Mouse (Mus musculus): ENCODE results near the gene 1110008P14Rik. TPM values are rescaled to one million over a fixed set of nuclear protein-coding genes. Genes with fewer than 3 reads are reported as not detected.

Gene 1110008P14Rik
- polyA plus RNA-seq, 1 experiment from 2014 or later: 86.4 TPM

DNA sequence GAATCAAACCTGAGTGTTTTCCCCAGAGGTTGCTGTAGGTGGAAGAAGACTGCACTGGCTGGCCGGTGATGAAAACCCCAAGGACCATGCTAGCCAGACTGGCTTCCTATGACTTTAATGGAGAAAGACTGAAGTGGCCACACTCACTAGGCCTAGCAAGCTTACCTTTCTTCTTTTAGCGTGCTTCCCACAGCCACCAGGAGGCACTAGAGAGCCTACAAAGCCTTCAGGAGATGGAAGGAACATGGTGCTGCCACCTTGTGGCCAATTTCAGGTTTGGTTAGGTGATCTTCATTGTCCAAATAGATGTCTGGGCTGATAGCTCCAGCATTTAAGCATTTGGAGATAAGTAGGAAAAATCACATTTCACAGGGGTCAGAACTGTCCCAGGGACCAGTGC, 22.9 kb upstream of the 1110008P14Rik start:
- Histone ChIP-seq H3K27me3 (replicated peaks) (no peaks in the 10 kb centered on the region), H3K4me2 (replicated peaks) (no peak overlapping the region), H3K4me1 (no peaks in the 10 kb centered on the region), H3K4me3 (no peak overlapping the region), H3K9ac (no peak overlapping the region), H3K9me3 (no peaks in the 10 kb centered on the region), H3K36me3 (peaks cover 31% of the 10 kb centered on the region), H3K27ac (no peak overlapping the region)
- WGBS: 16% methylated on average over 2 of the region's 2 CpGs
- peak; percentile 33; the same call in 1 of the 2 replicates for ATAC-seq (ENCODE audit: low FRiP score, low read depth)

DNA sequence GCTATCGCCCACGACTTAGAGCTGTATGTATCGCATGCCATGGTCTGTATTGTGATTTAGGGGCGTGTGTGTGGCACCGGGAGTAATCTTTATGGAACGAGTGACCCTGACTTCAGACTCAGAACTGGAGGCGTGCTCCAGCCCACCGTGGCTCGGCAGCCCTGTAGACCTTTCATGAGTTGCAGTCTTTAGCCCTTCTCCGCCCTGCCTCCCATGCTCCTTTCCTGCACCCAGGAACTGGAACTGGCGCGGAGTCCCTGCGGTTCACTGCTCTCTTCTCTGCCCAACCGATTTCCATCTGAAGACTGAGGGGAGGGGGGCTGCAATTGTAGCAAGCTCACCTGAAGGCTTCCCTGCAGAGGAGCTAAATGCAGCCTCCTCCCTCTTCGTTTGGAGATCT, 15.0 kb upstream of the 1110008P14Rik start:
- WGBS: under 1% methylated on average over 15 of the region's 15 CpGs
- Histone ChIP-seq H3K4me1 (peaks cover 10% of the 10 kb centered on the region), H3K27ac (no peak overlapping the region), H3K9ac (peak overlapping the region; percentile 91), H3K9me3 (no peaks in the 10 kb centered on the region), H3K4me3 (peak overlapping the region; percentile 93), H3K36me3 (peaks cover 19% of the 10 kb centered on the region), H3K4me2 (replicated peaks) (peak overlapping the region; percentile 95), H3K27me3 (replicated peaks) (no peaks in the 10 kb centered on the region)
- no peak for ATAC-seq (ENCODE audit: low FRiP score, low read depth)

DNA sequence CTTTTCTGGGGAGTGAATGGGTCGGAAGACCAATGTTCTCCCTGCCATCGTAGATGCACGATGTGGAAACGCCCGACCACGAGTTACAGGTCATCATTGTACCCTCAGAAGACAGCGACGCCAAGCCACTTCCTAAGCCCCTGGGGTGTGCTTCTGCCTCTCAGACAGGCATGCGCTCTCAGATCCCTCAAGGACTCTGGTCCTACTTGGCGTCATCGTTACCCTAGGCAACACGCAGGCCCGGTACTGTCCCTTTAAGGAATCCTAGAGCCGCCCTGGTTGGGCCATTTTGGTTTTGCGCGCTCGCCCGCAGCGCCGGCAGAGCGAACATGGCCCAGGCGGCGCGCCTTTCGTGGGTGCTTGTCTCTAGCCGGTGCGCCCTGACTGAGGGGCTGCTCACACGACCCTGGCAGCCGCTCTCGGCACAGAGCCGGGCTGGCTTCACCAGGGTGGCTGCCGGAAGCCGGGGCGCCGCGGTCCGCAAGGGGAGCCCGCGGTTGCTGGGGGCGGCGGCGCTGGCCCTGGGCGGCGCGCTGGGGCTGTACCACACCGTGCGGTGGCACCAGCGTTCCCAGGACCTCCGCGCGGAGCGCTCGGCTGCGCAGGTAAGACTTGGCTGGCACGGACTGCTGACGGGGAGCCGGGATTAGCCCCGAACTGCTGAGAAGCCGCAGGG, 14.3 kb upstream of the 1110008P14Rik start:
- H3K4me1 ChIP-seq: peaks cover 10% of the 10 kb centered on the region
- peaks cover 13% of the 10 kb centered on the region for H3K36me3 ChIP-seq
- no peaks in the 10 kb centered on the region for H3K27me3 ChIP-seq (replicated peaks)
- ATAC-seq (ENCODE audit: low FRiP score, low read depth): peak; percentile 97
- under 1% methylated on average over 59 of the region's 59 CpGs for WGBS
- peak overlapping the region; percentile 95 for H3K4me2 ChIP-seq (replicated peaks)
- H3K9ac ChIP-seq: peak overlapping the region; percentile 91
- H3K27ac ChIP-seq: peak overlapping the region; percentile 57
- H3K4me3 ChIP-seq: peak overlapping the region; percentile 93
- no peaks in the 10 kb centered on the region for H3K9me3 ChIP-seq

DNA sequence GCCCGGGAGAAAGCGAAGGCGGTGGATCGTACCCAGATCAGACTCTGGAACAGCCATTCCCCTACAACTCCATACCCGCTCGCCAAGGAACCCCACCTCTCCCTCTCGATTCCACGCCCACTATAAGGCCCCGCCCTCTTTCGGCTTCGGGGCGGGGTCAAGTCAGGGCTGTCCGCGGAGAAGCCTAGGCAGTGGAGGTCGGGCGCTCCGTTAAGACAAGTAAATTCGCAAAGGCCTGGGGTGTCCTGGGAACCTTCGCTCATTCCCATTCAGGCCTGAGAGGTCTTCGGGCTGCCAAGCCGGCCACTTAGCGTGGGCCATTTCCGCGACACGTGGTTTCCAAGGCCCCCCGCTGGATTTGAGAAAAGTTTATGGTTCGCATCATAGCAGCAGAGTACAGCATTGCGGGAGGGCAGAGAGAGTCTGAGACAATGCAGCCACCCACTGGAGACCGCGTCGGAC, 13.8 kb upstream of the 1110008P14Rik start, which contains the start of gene Ptges2:
Gene Ptges2, plus strand, starts transcription at position 413 of the 462 bp plus-strand sequence.
- peak within 1 kb of the TSS; percentile 93 for H3K4me3 ChIP-seq
- ATAC-seq (ENCODE audit: low FRiP score, low read depth): peak; percentile 92
- H3K4me2 ChIP-seq (replicated peaks): peak within 1 kb of the TSS; percentile 95
- peak within 1 kb of the TSS; percentile 91 for H3K9ac ChIP-seq
- peaks cover 10% of the 10 kb centered on the region for H3K4me1 ChIP-seq
- H3K9me3 ChIP-seq: no peaks in the 10 kb centered on the region
- H3K27ac ChIP-seq: peak within 1 kb of the TSS; percentile 57
- no peaks in the 10 kb centered on the region for H3K27me3 ChIP-seq (replicated peaks)
- under 1% methylated on average over 31 of the region's 31 CpGs for WGBS
- H3K36me3 ChIP-seq: peaks cover 7% of the 10 kb centered on the region

DNA sequence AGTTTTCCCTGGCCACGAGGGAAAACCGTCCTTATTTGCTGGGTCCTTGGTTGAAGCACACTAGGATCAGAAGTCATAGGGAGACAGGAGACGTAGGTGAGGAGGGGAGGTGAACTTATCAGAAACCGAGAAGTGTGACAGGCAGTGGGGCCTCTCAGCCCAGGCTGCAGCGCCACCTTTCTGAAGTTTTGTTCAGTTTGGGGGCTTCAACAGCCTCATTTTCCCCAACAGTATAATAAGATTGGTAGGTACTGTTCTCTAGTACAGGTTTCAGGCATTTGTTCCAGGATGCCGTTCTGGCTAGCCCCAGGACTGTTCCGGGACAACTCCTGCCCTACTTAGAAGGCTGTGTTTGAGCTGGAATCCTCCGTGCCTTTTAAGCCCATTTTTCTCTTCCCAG, 13.2 kb upstream of the 1110008P14Rik start:
- Histone ChIP-seq H3K36me3 (peaks cover 2% of the 10 kb centered on the region; the same call in 1 of the 2 replicates), H3K27me3 (replicated peaks) (no peaks in the 10 kb centered on the region), H3K4me2 (replicated peaks) (peak overlapping the region; percentile 95), H3K27ac (0 out of 2 replicates have a peak overlapping the region, but pooled peaks have one; percentile 57), H3K9me3 (no peaks in the 10 kb centered on the region), H3K4me3 (peak overlapping the region; percentile 93), H3K4me1 (peaks cover 10% of the 10 kb centered on the region), H3K9ac (peak overlapping the region; percentile 91)
- ATAC-seq (ENCODE audit: low FRiP score, low read depth): no peak
- 5% methylated on average over 8 of the region's 8 CpGs for WGBS

DNA sequence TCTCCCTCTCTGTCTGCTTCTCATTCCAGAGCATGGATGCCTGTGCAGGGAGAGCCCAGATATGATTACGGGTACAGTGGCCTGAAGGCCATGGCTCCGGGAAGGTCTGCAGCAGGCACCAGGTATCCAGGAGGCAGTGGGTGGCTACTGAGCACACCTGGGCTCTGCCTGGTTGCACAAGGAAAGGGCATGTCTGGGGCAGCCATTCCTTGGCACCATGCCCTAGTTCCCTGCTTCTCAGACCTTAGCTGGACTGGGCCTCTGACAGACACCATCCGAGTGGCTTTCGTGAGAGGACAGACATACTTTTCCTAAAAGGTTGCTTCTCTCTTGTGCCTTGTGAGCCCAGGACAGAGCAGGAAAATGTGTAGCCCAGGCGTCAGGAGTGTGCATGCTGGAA, 10.3 kb upstream of the 1110008P14Rik start:
- H3K9me3 ChIP-seq: no peaks in the 10 kb centered on the region
- no peak for ATAC-seq (ENCODE audit: low FRiP score, low read depth)
- no peak overlapping the region for H3K4me3 ChIP-seq
- no peak overlapping the region for H3K27ac ChIP-seq
- H3K9ac ChIP-seq: no peak overlapping the region
- H3K36me3 ChIP-seq: no peaks in the 10 kb centered on the region
- no peaks in the 10 kb centered on the region for H3K27me3 ChIP-seq (replicated peaks)
- 89% methylated on average over 5 of the region's 5 CpGs for WGBS
- no peak overlapping the region for H3K4me2 ChIP-seq (replicated peaks)
- H3K4me1 ChIP-seq: peaks cover 6% of the 10 kb centered on the region

DNA sequence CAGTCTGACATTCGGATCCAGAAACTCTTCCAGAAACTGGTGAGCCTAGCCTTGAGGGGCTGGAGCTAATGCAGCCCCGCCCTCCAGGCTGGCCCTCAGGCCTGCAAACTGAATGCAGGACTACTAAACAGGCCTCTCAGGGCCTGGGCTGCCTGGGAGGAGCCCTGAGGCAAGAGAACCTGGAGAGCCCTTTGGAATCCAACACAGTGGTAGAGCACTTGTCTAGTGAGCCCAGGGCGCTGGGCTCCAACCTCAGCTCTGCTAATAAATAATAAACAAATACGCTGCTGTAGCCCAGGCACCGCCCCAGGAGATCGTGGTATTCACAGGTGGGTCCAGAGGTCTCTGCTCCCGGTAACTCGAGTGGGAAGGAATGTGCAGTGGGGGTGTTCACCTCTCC, 9.1 kb upstream of the 1110008P14Rik start:
- Histone ChIP-seq H3K27me3 (replicated peaks) (no peaks in the 10 kb centered on the region), H3K4me2 (replicated peaks) (no peak overlapping the region), H3K9ac (no peak overlapping the region), H3K27ac (no peak overlapping the region), H3K4me1 (no peaks in the 10 kb centered on the region; the same call in 1 of the 2 replicates), H3K4me3 (no peak overlapping the region), H3K36me3 (no peaks in the 10 kb centered on the region), H3K9me3 (no peaks in the 10 kb centered on the region)
- 76% methylated on average over 8 of the region's 8 CpGs for WGBS
- no peak for ATAC-seq (ENCODE audit: low FRiP score, low read depth)

DNA sequence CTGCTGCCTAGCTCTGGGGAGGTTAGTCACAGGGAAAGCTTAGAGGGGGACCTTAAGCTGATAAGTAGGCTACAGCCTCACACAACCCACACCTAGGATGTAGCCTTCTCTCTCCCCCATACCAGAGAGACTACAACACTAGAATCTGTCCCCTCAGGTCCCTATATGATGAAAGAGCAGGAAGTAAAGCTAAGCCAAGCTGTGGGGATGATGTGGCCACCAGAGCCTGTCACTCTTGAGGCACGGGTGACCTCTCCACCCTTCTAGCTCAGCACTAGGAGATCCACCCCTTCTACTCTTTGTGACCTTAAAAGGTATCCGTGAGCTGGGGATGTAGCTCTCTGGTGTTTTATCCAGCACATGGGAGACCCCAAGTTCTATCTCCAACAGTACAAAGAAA, 7.4 kb upstream of the 1110008P14Rik start:
- peaks cover 6% of the 10 kb centered on the region; the same call in 1 of the 2 replicates for H3K27me3 ChIP-seq (replicated peaks)
- no peaks in the 10 kb centered on the region for H3K36me3 ChIP-seq
- no peak for ATAC-seq (ENCODE audit: low FRiP score, low read depth)
- H3K4me1 ChIP-seq: no peaks in the 10 kb centered on the region
- H3K9ac ChIP-seq: no peak overlapping the region
- H3K4me2 ChIP-seq (replicated peaks): no peak overlapping the region
- H3K9me3 ChIP-seq: no peaks in the 10 kb centered on the region
- no peak overlapping the region for H3K27ac ChIP-seq
- H3K4me3 ChIP-seq: no peak overlapping the region
- WGBS: 79% methylated on average over 2 of the region's 2 CpGs

DNA sequence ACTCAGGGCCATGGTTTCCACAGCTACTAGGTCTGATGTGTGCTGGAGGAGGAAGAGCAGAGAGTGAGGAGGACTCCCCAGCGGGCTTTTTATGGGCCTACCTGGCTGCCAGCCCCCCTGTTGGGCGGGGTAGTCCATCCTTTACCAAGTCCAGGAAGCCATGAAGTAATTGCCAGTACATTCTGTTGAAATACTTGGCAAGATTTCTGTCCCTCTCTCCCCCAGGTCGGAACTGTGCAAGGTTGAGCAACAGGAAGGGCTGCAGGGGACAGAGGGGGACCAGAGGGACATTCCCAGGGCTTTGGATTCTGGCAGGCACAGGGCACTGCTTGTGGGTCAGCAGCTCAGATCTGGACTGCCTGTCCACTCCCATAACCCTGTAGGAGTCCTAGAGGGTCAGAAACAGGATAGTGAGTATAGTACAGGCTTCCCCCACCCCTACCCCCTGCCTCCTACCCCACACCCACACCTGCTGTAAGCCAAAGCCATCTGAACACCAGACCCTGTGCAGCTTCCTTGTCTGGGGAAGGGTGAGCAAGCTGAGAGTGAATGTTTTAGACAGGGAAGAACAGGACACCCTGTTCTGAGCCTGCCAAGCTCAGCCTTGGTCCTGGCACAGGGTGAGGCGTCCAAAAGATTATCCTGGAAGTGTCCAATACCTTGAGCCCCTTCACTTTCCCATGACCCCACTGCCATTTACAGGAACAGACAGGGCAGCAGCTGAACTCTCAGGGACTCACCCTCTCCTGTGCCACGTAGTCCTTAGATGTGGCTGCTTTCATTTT, 6.2 kb upstream of the 1110008P14Rik start, which contains the start of gene Lcn2:
Gene Lcn2, minus strand, starts transcription at position 547 of the 785 bp plus-strand sequence.
- Histone ChIP-seq H3K27ac (no peak within 1 kb of the TSS), H3K4me3 (no peak within 1 kb of the TSS), H3K9me3 (no peaks in the 10 kb centered on the region), H3K4me2 (replicated peaks) (no peak within 1 kb of the TSS), H3K27me3 (replicated peaks) (peaks cover 14% of the 10 kb centered on the region; the same call in 1 of the 2 replicates), H3K36me3 (no peaks in the 10 kb centered on the region), H3K4me1 (no peaks in the 10 kb centered on the region), H3K9ac (no peak within 1 kb of the TSS)
- WGBS: 61% methylated on average over 5 of the region's 5 CpGs
- ATAC-seq (ENCODE audit: low FRiP score, low read depth): no peak

DNA sequence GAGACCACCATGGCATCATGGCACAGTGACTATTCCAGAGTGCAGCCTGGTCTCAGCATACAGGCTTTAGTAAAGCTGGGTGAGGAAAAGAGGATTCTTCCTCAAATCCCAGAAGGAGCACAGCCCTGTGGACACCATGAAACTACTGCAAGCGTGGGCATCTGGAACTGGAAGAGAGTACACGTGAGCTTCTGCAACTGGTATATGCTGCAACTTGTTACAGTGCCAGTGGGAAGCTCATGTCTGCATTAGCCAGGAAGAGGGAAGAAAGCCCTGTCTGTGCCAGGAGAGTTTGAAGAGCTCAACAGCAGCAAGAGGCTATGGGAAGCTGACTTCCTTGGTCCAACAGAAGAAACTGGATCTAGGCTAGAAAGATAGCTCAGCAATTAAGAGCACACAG, 951 bp upstream of the 1110008P14Rik start:
- no peak overlapping the region for H3K4me3 ChIP-seq
- 82% methylated on average over 2 of the region's 2 CpGs for WGBS
- peaks cover 14% of the 10 kb centered on the region; the same call in 1 of the 2 replicates for H3K27me3 ChIP-seq (replicated peaks)
- peaks cover 24% of the 10 kb centered on the region for H3K36me3 ChIP-seq
- peak overlapping the region; percentile 96 for H3K4me2 ChIP-seq (replicated peaks)
- no peak overlapping the region for H3K27ac ChIP-seq
- no peaks in the 10 kb centered on the region for H3K9me3 ChIP-seq
- H3K9ac ChIP-seq: no peak overlapping the region; the same call in 1 of the 2 replicates
- H3K4me1 ChIP-seq: peaks cover 5% of the 10 kb centered on the region; the same call in 1 of the 2 replicates
- ATAC-seq (ENCODE audit: low FRiP score, low read depth): no peak

DNA sequence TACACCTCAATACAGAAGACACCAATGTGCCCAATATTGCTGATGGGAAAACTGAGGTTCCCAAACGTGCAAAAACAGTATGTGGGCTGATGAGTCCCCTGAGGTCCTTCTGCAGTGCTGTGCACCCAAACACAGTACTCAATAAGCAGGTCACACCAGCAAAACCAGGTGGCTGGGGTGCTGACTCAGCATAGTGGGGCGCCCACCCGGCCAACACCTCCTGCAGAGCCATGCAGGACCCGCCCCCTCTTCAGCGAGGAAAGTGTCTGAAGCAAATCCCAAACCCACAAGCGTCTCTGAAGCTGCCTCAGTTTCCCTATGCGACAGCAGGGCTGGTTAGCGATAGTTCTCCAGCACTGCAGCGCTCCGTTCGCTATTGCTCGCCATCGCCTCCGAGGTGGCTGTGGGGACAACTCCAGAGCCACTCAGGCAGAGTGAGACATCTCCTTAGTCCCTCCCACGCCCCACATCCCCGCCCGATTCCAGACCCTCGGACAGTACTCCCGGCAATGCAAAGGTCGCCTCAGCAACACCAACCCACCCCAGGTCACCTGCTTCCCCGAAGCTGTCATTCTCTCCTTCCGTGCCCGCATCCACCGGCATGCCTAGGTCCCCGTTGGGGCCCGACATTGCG, 480 bp downstream of the 1110008P14Rik start:
- H3K36me3 ChIP-seq: peaks cover 38% of the 10 kb centered on the region
- peak overlapping the region; percentile 96 for H3K4me2 ChIP-seq (replicated peaks)
- H3K27ac ChIP-seq: no peak overlapping the region
- H3K27me3 ChIP-seq (replicated peaks): peaks cover 14% of the 10 kb centered on the region; the same call in 1 of the 2 replicates
- peak overlapping the region; percentile 70 for H3K9ac ChIP-seq
- ATAC-seq (ENCODE audit: low FRiP score, low read depth): peak; percentile 63
- no peaks in the 10 kb centered on the region for H3K9me3 ChIP-seq
- peak overlapping the region; percentile 65 for H3K4me3 ChIP-seq
- H3K4me1 ChIP-seq: peaks cover 5% of the 10 kb centered on the region; the same call in 1 of the 2 replicates
- WGBS: 2% methylated on average over 27 of the region's 27 CpGs

All from neural tube, embryonic 12.5 days (tissue).